Mouse (Mus musculus) MEL (cell line): ENCODE data around the gene Map3k12. TPM values are rescaled to one million over a fixed set of nuclear protein-coding genes. Genes with fewer than 3 reads are reported as not detected.

ENCODE experiments used
- DNase-seq: peaks from one replicate; pipeline ENCODE4 v3.0.0; 2011; ENCODE audit warnings: low read depth, low spot score
- H3K27ac ChIP-seq: 2 replicates; pipeline ENCODE4 v1.5.1; 2012; ENCODE audit warnings: low read depth, mild to moderate bottlenecking, control low read depth, low read length, moderate library complexity; ENCODE audit not compliant: control insufficient read depth
- H3K27me3 ChIP-seq, 2 experiments: fragments of 150-350 bp in 1 of 2; sonication (generic) in 1 of 2; 2 replicates each; pipeline ENCODE4 v1.6.1; 2012; ENCODE audit warnings: low read length in 2 of 2, mild to moderate bottlenecking in 2 of 2, improper control_type of control experiment in 1 of 2, moderate library complexity in 1 of 2; ENCODE audit not compliant: insufficient read depth in 2 of 2, control insufficient read depth in 1 of 2
- H3K36me3 ChIP-seq, 2 experiments: 2 replicates each; pipeline ENCODE4 v1.6.1; 2012 to 2014; ENCODE audit warnings: low read length in 2 of 2, improper control_type of control experiment in 1 of 2, inconsistent platforms in 1 of 2, mild to moderate bottlenecking in 1 of 2; ENCODE audit not compliant: insufficient read depth in 2 of 2, control insufficient read depth in 1 of 2
- H3K4me1 ChIP-seq, 2 experiments: fragments of 150-350 bp in 1 of 2; sonication (generic) in 1 of 2; 2 replicates each; pipeline ENCODE4 v1.6.1; 2012; ENCODE audit warnings: low read length in 2 of 2, improper control_type of control experiment in 1 of 2, mild to moderate bottlenecking in 1 of 2; ENCODE audit not compliant: insufficient read depth in 2 of 2, control insufficient read depth in 1 of 2
- H3K4me3 ChIP-seq, 2 experiments: fragments of 150-350 bp in 1 of 2; sonication (generic) in 1 of 2; 2 replicates each; pipeline ENCODE4 v1.5.1; 2012; ENCODE audit warnings: low read depth in 2 of 2, low read length in 2 of 2, mild to moderate bottlenecking in 2 of 2, moderate library complexity in 2 of 2, control low read depth in 1 of 2, improper control_type of control experiment in 1 of 2; ENCODE audit not compliant: control insufficient read depth in 1 of 2, insufficient read depth in 1 of 2
- H3K79me2 ChIP-seq: 2 replicates; pipeline ENCODE4 v1.6.1; 2012; ENCODE audit warnings: mild to moderate bottlenecking, low read length, moderate library complexity; ENCODE audit not compliant: control insufficient read depth, poor library complexity, insufficient read depth
- H3K9ac ChIP-seq: 2 replicates; pipeline ENCODE4 v1.6.1; 2012; ENCODE audit warnings: low read depth, mild to moderate bottlenecking, control low read depth, low read length, moderate library complexity; ENCODE audit not compliant: control insufficient read depth, poor library complexity, severe bottlenecking
- H3K9me3 ChIP-seq: fragments of 150-350 bp; sonication (generic); replicated peaks from 2 replicates; pipeline ENCODE4 v1.6.1; 2012; ENCODE audit warnings: mild to moderate bottlenecking, low read length, improper control_type of control experiment, moderate library complexity; ENCODE audit not compliant: insufficient read depth
- BHLHE40 ChIP-seq: IDR thresholded peaks from 2 replicates; pipeline ENCODE4 v1.6.1; 2012; ENCODE audit warnings: low read depth, mild to moderate bottlenecking, inconsistent platforms, low read length, improper control_type of control experiment, borderline replicate concordance
- CHD1 ChIP-seq: IDR thresholded peaks from 2 replicates; pipeline ENCODE4 v1.6.1; 2012; ENCODE audit warnings: low read depth, mild to moderate bottlenecking, inconsistent platforms, low read length, improper control_type of control experiment
- E2F4 ChIP-seq: IDR thresholded peaks from 2 replicates; pipeline ENCODE4 v1.6.1; 2011; ENCODE audit warnings: low read depth, low read length, improper control_type of control experiment, borderline replicate concordance
- EP300 ChIP-seq, 2 experiments: IDR thresholded peaks; 2 replicates each; pipeline ENCODE4 v1.6.1; 2011; ENCODE audit warnings: improper control_type of control experiment in 2 of 2, low read length in 2 of 2, low read depth in 1 of 2, mild to moderate bottlenecking in 1 of 2
- ETS1 ChIP-seq: IDR thresholded peaks from 2 replicates; pipeline ENCODE4 v1.6.1; 2012; ENCODE audit warnings: low read depth, mild to moderate bottlenecking, inconsistent platforms, low read length, improper control_type of control experiment, moderate library complexity
- GABPA ChIP-seq: IDR thresholded peaks from 2 replicates; pipeline ENCODE4 v1.6.1; 2012; ENCODE audit warnings: low read depth, mild to moderate bottlenecking, inconsistent platforms, low read length, improper control_type of control experiment, moderate library complexity
- GATA1 ChIP-seq: IDR thresholded peaks from 2 replicates; pipeline ENCODE4 v1.6.1; 2011; ENCODE audit warnings: low read depth, low read length, improper control_type of control experiment
- HCFC1 ChIP-seq: IDR thresholded peaks from 2 replicates; pipeline ENCODE4 v1.6.1; 2012; ENCODE audit warnings: low read depth, mild to moderate bottlenecking, inconsistent platforms, low read length, improper control_type of control experiment, moderate library complexity
- KAT2A ChIP-seq: conservative IDR thresholded peaks from 2 replicates; pipeline ENCODE4 v1.6.1; 2012; ENCODE audit warnings: low read depth, low read length, improper control_type of control experiment, inconsistent platforms
- MAX ChIP-seq: IDR thresholded peaks from 2 replicates; pipeline ENCODE4 v1.6.1; 2011; ENCODE audit warnings: low read length, improper control_type of control experiment
- MAZ ChIP-seq: IDR thresholded peaks from 2 replicates; pipeline ENCODE4 v1.6.1; 2012; ENCODE audit warnings: low read depth, mild to moderate bottlenecking, inconsistent platforms, low read length, improper control_type of control experiment
- MXI1 ChIP-seq: IDR thresholded peaks from 2 replicates; pipeline ENCODE4 v1.6.1; 2011; ENCODE audit warnings: mild to moderate bottlenecking, low read depth, low read length, improper control_type of control experiment
- MYC ChIP-seq: IDR thresholded peaks from 2 replicates; pipeline ENCODE4 v1.6.1; 2011; ENCODE audit warnings: low read depth, mild to moderate bottlenecking, low read length, improper control_type of control experiment, moderate library complexity
- NRF1 ChIP-seq: IDR thresholded peaks from 2 replicates; pipeline ENCODE4 v1.6.1; 2014; ENCODE audit warnings: low read depth, mild to moderate bottlenecking, inconsistent platforms, low read length, improper control_type of control experiment, moderate library complexity; ENCODE audit not compliant: poor library complexity, insufficient read depth, severe bottlenecking
- POLR2A ChIP-seq, 2 experiments: IDR thresholded peaks; 2 replicates each; pipeline ENCODE4 v1.6.1; 2011 to 2012; ENCODE audit warnings: low read length in 2 of 2, mild to moderate bottlenecking in 2 of 2, control low read depth in 1 of 2, improper control_type of control experiment in 1 of 2, low read depth in 1 of 2, moderate library complexity in 1 of 2; ENCODE audit not compliant: control insufficient read depth in 1 of 2, insufficient read depth in 1 of 2, poor library complexity in 1 of 2
- POLR2AphosphoS2 ChIP-seq: IDR thresholded peaks from 2 replicates; pipeline ENCODE4 v1.6.1; 2011; ENCODE audit warnings: low read length, improper control_type of control experiment
- SIN3A ChIP-seq: IDR thresholded peaks from 2 replicates; pipeline ENCODE4 v1.6.1; 2012; ENCODE audit warnings: low read length, improper control_type of control experiment, inconsistent platforms
- SMC3 ChIP-seq: IDR thresholded peaks from 2 replicates; pipeline ENCODE4 v1.6.1; 2011; ENCODE audit warnings: low read depth, low read length, improper control_type of control experiment
- USF2 ChIP-seq, 2 experiments: IDR thresholded peaks; 2 replicates each; pipeline ENCODE4 v1.6.1; 2011 to 2012; ENCODE audit warnings: improper control_type of control experiment in 2 of 2, low read length in 2 of 2, borderline replicate concordance in 1 of 2, inconsistent platforms in 1 of 2, low read depth in 1 of 2, mild to moderate bottlenecking in 1 of 2; ENCODE audit not compliant: insufficient read depth in 1 of 2
- ZNF384 ChIP-seq: IDR thresholded peaks from 2 replicates; pipeline ENCODE4 v1.6.1; 2012; ENCODE audit warnings: low read depth, mild to moderate bottlenecking, inconsistent platforms, low read length, improper control_type of control experiment
- polyA plus RNA-seq, 2 experiments: library from polyadenylated mRNA; stranded (reverse) in 1 of 2; unstranded in 1 of 2; fragments of >175 nt in 1 of 2; fragments of >200 nt in 1 of 2; gene quantifications; 2 replicates each; pipeline versions ENCODE4 v1.2.1 to v1.2.4; 2012; ENCODE audit warnings: low replicate concordance in 2 of 2, low read depth in 1 of 2; ENCODE audit not compliant: insufficient read length in 2 of 2, insufficient read depth in 1 of 2, missing spikeins in 1 of 2
- total RNA-seq: library from RNA; depleted of rRNA; stranded (reverse); fragments of 300-350 nt; gene quantifications from 2 replicates; pipeline ENCODE4 v1.2.3, GENCODE M21; 2012

The Map3k12 gene
- total and polyA plus RNA-seq, 3 experiments: 1.7 to 2.8 TPM; not detected in 1

DNA sequence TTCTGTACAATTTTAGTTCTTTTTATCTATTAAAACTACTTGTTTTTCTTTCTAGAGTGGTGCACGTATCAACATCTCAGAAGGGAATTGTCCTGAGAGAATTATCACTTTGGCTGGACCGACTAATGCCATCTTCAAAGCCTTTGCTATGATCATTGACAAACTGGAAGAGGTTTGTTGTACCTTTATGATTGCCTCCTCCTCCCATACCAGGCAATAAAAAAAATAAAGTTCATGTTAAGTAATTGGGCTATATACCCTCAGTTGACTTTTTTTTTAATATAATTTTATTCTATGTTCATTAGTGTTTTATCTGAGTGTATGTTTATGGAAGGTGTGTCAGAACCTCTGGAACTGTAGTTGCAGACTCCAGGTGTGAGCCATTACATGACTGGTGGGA is 42.3 kb downstream of the Map3k12 start:
- no peak for TF ChIP-seq POLR2A (IDR thresholded peaks at IDR 0.05; ENCODE audit: control insufficient read depth in 1 of 2, insufficient read depth in 1 of 2, low read depth in 1 of 2, low read length in 2 of 2, poor library complexity in 1 of 2)
- TF ChIP-seq MAZ: no peak
- TF ChIP-seq EP300 (IDR thresholded peaks at IDR 0.05; ENCODE audit: low read depth in 1 of 2, low read length in 2 of 2): no peak
- TF ChIP-seq POLR2AphosphoS2: no peak; the same call in 1 of the 2 replicates
- TF ChIP-seq MAX: no peak
- H3K79me2 ChIP-seq: peaks cover 49% of the 10 kb centered on the region
- DNase-seq: no peak
- H3K27ac ChIP-seq: no peak overlapping the region
- H3K4me1 ChIP-seq: peaks cover 6 to 9% of the 10 kb centered on the region in 2 experiments; a peak in 2 of 4 replicates
- H3K4me3 ChIP-seq: no peak overlapping the region
- H3K9me3 ChIP-seq: no peaks in the 10 kb centered on the region
- no peak overlapping the region for H3K9ac ChIP-seq
- H3K27me3 ChIP-seq: no peaks in the 10 kb centered on the region
- H3K36me3 ChIP-seq: peaks cover 40 to 57% of the 10 kb centered on the region in 2 experiments

DNA sequence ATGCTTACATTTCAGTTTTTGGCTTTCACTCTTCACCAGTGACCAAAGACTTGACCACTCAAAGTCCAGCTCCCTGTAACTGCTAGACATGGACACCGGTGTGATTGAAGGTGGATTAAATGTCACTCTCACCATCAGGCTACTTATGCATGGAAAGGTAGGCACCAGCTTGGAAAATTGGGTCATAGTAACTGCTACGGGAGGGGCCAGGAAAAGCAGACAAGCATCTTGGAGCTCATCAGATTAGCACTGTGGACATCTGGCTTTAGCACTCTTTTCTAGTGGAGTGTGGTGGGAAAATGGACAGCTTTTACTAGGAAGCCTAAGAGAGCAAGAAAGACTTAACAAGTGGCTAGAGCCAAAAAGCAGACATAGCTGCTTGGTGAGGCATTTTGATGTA is 43.6 kb downstream of the Map3k12 start:
- 0 out of 2 replicates have a peak, but pooled peaks have one; percentile 8 for TF ChIP-seq NRF1
- TF ChIP-seq CHD1: no peak
- no peak overlapping the region for H3K27ac ChIP-seq
- no peak for DNase-seq
- H3K4me3 ChIP-seq: no peak overlapping the region
- peaks cover 43 to 46% of the 10 kb centered on the region in 2 experiments for H3K36me3 ChIP-seq
- H3K4me1 ChIP-seq: peaks cover 6 to 9% of the 10 kb centered on the region in 2 experiments; a peak in 2 of 4 replicates
- no peaks in the 10 kb centered on the region for H3K9me3 ChIP-seq
- no peaks in the 10 kb centered on the region for H3K27me3 ChIP-seq
- peaks cover 47% of the 10 kb centered on the region for H3K79me2 ChIP-seq
- peak overlapping the region; percentile 22; the same call in 1 of the 2 replicates for H3K9ac ChIP-seq

DNA sequence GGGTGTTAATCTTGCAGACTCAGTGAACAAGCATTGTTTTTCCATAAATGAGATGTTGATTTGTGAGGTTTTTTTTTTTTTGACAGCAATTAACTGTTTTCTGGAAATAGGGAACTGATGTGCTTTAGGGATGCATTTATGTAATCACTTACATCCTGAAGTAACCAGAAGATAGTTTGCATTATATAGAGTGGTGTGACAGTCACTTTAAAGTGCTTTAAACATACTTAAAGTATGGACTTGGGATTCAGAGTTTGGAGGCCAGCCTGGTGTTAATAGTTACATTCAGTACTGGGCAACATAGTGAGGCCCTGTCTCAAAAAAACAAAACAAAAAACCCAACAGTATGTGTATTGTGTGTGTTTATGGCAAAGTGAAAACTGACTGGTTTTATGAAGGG is 45.1 kb downstream of the Map3k12 start:
- H3K27ac ChIP-seq: no peak overlapping the region
- no peaks in the 10 kb centered on the region for H3K9me3 ChIP-seq
- peak overlapping the region; percentile 99 for H3K9ac ChIP-seq
- peak overlapping the region; percentile 5 to 81; a peak in 3 of 4 replicates for H3K4me3 ChIP-seq
- peaks cover 6 to 9% of the 10 kb centered on the region in 2 experiments; a peak in 2 of 4 replicates for H3K4me1 ChIP-seq
- TF ChIP-seq BHLHE40 (no peak), GATA1 (no peak), CHD1 (peak; percentile 30; the same call in 1 of the 2 replicates), E2F4 (no peak), ZNF384 (0 out of 2 replicates have a peak, but pooled peaks have one; percentile 20), KAT2A (no peak), USF2 (IDR thresholded peaks at IDR 0.05; ENCODE audit: borderline replicate concordance in 1 of 2, insufficient read depth in 1 of 2, low read depth in 1 of 2, low read length in 2 of 2) (no peak), SMC3 (no peak), HCFC1 (0 out of 2 replicates have a peak, but pooled peaks have one; percentile 29), GABPA (no peak), MYC (no peak), SIN3A (peak; percentile 14), MXI1 (peak; percentile 58; the same call in 1 of the 2 replicates), ETS1 (no peak), MAX (0 out of 2 replicates have a peak, but pooled peaks have one; percentile 20)
- TF ChIP-seq, all 39 proteins: peak for 6
- peaks cover 42% of the 10 kb centered on the region for H3K79me2 ChIP-seq
- DNase-seq: no peak
- no peaks in the 10 kb centered on the region for H3K27me3 ChIP-seq
- peaks cover 39 to 41% of the 10 kb centered on the region in 2 experiments for H3K36me3 ChIP-seq
